Mouse (Mus musculus) testis, postnatal 10 days (tissue): ENCODE results near the gene Naa80.
A peak's percentile ranks its signal among the peaks of the same experiment; 100 is the strongest.
"Not testable (repeated sequence)": the region's sequence is repeated elsewhere in the genome, so short reads cannot be mapped to it uniquely, and the experiment has no call there.

Experiments used
- DNase-seq: peaks from one replicate; pipeline ENCODE4 v3.0.0; 2021; ENCODE audit warnings: low spot score

Gene Naa80

GRCm38 (mm10) chr9:107573774-107574173 lies 4.9 kb upstream of the Naa80 start:
- DNase-seq: not testable (repeated sequence)

GRCm38 (mm10) chr9:107575579-107576356 lies 2.9 kb upstream of the Naa80 start:
- no peak for DNase-seq

GRCm38 (mm10) chr9:107576357-107577107 lies 2.2 kb upstream of the Naa80 start, which contains the start of gene Hyal1:
TSS of gene Hyal1 (plus strand) at chr9:107576927.
- peak; percentile 90 for DNase-seq

- DNase-seq: no peak
Observed at GRCm38 (mm10) chr9:107577871-107578270, 816 bp upstream of the Naa80 start.

- no peak for DNase-seq
Observed at GRCm38 (mm10) chr9:107579023-107579900, 575 bp downstream of the Naa80 start.

- DNase-seq: peak; percentile 90
Observed at GRCm38 (mm10) chr9:107580501-107581317, 2.0 kb downstream of the Naa80 start, which contains the start of gene Hyal3. TSS of gene Hyal3 (plus strand) at chr9:107580818.

GRCm38 (mm10) chr9:107581584-107581983 lies 2.9 kb downstream of the Naa80 start:
- DNase-seq: no peak

GRCm38 (mm10) chr9:107582509-107583062 lies 3.9 kb downstream of the Naa80 start:
- DNase-seq: no peak

GRCm38 (mm10) chr9:107583174-107583573 lies 4.5 kb downstream of the Naa80 start:
- no peak for DNase-seq

- no peak for DNase-seq
Observed at GRCm38 (mm10) chr9:107586504-107586903, 7.8 kb downstream of the Naa80 start.

- DNase-seq: peak; percentile 95
Observed at GRCm38 (mm10) chr9:107586974-107587832, 8.5 kb downstream of the Naa80 start, which contains the start of gene Ifrd2. TSS of gene Ifrd2 (plus strand) at chr9:107587642.

- DNase-seq: peak; percentile 64
Observed at GRCm38 (mm10) chr9:107587833-107588639, 9.3 kb downstream of the Naa80 start.

GRCm38 (mm10) chr9:107590058-107590772 lies 11.5 kb downstream of the Naa80 start:
- DNase-seq: no peak

- DNase-seq: no peak
Observed at GRCm38 (mm10) chr9:107590773-107591060, 12.0 kb downstream of the Naa80 start.

- DNase-seq: no peak
Observed at GRCm38 (mm10) chr9:107593101-107593976, 14.7 kb downstream of the Naa80 start.

GRCm38 (mm10) chr9:107594281-107595062 lies 15.8 kb downstream of the Naa80 start:
- DNase-seq: no peak
